Mouse (Mus musculus) left cerebral cortex, adult 9 months (tissue): ENCODE results near the gene Mrtfa.

ENCODE experiments used
- DNase-seq, 2 experiments: peaks; one replicate each; pipeline ENCODE4 v3.0.0; 2022; ENCODE audit warnings: low spot score in 2 of 2

Gene Mrtfa

DNA sequence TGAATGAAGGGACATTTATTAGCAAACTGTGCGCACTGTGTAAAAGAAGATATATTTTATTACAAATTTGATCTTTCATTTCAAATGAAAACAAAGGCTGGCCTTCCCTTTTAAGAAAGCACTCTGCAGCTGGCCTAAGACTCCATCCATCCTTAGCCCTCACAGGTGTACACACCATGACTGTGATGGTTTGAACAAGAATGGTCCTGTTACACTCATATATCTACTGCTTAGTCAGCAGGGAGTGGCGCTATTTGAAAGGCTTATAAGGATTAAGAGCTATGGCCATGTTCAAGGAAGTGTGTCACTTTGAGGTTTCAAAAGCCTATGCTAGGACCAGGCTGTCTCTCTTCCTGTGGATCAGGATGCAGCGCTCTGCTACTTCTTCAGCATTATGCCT, 122.8 kb downstream of the Mrtfa start:
- no peak for DNase-seq

GRCm38 (mm10) chr15:81066976-81067375, 123.6 kb downstream of the Mrtfa start:
- DNase-seq, result peak in 1 of 2 experiments; percentile 50

DNA sequence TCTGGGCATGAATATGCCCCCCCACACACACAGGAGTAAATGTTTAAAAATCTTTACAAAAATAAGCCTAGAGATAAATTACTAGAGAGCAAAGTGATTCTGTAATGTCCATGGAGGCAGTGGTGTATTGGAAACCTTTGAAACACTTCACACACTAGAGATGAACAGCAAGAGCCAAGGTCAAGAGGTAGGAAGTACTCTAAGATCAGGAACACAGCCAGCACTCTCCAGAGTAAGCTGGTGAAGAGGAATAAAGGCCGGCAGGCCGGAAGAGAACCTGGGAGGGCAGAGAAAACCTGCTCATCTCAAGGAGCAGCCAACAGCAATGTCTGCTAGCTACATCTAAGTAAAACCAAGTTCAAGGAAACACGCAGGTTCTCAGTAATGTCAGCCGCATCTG, 125.9 kb downstream of the Mrtfa start:
- no peak for DNase-seq

GRCm38 (mm10) chr15:81064143-81064542, 126.4 kb downstream of the Mrtfa start:
- DNase-seq, result peak in 1 of 2 experiments; percentile 44

DNA sequence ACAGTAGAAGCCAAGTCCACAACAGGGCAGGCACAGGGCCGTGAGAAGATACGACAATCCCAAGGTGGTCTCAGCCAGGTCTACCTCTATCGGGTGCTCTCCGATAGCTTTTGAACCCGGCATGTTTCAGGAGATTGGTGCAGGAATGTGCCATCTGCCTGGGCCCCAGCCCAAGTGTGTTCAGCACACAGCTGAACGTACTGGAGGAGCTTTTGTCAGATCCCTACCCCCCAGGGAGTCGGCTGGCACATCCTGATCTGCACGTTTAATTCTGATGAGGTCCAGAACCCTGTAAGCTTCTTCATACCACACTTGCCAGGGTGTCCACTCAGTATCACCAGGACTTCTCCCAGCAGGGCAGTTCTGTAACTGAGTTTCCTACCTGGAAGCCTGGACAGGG, 127.9 kb downstream of the Mrtfa start:
- DNase-seq, result no peak

DNA sequence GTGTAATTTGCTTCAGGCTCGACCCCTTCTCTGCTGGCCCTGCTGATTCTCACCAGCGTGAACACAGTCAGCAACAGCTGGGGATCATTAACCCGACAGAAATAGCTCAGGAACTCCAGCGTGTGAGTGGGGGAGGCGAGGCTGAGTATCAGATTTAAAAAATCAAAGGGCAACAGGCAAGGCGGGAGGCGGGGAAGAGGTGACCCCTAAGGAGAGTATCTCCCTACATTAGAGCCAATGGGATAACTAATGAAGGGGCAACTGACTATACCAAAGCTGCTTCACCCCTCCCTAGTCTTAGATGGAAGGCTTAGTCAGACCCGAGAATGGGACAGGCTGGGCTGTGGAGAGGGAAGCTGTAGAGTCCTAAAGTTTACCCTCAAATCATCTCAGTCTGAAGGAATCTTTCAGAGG, 128.4 kb downstream of the Mrtfa start:
- DNase-seq, result no peak

GRCm38 (mm10) chr15:81060975-81061374, 129.6 kb downstream of the Mrtfa start:
- DNase-seq, result no peak

GRCm38 (mm10) chr15:81057736-81058135, 132.8 kb downstream of the Mrtfa start:
- no peak for DNase-seq

DNA sequence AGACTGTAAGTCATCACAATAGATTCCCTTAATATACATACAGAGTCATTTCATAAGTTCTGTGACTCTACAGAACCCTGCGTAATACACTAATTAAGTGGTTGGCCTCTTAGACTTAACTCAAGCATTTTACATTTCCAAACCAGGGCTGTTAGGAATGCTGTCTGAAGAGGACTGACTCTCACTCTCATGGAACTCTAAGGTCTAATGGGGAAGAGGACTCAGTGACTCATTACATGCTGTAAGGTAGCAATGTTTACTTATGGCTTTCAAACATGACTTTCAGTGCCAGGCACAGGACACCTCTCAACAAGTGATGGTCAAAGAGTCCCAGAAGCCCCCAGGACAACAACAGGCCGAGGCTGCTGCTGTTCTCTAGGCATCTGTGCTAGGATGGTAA, 135.1 kb downstream of the Mrtfa start:
- DNase-seq, result no peak

DNA sequence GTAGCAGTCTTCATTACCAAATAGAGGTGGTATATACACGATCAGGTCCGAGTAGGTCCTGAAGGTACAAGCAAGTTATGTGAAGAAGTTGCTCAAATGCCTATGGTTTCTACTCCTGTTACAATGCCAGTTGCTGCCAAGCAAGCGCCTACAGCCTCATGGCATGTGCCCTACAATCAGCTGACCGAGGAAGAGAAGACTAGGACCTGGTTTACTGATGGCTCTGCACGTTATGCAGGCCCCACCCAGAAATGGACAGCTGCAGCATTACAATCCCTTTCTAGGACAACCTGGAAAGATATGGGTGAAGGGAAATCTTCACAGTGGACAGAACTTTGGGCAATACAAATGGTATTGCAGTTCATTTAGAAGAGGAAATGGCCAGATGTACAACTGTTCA, 138.1 kb downstream of the Mrtfa start:
- DNase-seq, result no peak

DNA sequence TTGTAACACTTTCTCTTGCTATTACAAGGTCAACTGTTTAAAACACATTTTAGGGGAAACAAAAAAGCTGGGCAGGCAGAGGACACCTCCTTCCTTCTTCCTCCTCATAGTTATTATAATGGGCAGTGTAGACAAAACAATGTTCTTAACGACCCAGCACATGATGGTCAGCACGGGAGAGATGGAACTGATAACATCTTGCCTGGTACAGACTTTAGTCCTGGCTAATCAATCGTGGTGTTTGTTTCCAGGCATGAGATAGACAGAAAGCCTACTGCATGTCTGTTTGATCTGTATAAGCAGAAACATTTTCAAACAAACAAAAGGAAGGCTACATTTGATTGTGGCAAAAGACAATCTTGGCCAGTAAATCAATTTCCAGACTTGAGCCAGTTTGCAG, 140.1 kb downstream of the Mrtfa start:
- no peak for DNase-seq

DNA sequence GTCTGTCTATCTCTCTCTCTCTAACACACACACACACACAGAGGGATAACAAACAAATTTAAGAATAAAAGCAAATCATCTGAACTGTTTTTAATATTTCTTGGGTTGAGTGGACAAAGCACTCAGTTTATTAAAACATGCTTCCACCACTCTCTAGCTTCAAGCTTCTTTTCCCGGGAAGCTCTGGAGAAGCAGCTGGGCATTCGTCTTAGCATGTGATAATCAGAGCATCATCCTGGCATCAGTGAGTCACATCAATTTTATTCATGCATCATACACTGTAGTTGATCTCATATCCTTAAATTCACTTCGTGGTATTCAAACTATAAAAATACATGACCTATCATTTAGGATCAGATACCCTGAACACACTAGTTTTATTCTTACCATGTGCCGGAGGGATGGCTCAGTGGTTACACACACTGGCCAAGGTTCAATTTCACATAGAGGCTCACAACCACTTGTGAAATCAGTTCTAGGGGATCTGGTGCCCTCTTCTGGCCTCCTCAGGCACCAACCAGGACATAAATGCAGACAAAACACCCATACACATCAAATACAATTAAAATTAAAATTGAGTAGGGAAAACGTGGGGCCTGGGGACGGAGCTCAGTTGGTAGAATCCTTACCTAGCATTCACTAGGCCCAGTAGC, 141.0 kb downstream of the Mrtfa start:
- DNase-seq, result no peak

DNA sequence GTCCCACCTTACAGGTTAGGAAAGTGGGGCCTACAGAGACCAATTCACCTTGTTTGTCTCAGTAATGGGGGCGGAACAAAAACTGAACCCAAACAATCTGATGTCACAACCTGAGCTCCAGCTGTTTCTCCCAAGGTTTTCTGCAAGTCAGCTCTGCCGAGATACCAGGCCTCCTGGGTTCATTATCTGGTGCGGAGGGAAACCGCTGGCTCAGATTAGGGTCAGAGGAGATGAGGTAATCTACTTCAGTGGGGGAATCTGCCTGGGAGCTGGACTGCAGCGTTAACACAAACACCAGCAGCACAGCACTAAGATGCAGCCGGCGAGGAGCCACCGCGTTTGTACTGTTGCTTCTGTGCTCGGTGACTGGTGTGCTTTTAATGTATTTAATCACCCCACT, 143.1 kb downstream of the Mrtfa start:
- DNase-seq, result no peak

DNA sequence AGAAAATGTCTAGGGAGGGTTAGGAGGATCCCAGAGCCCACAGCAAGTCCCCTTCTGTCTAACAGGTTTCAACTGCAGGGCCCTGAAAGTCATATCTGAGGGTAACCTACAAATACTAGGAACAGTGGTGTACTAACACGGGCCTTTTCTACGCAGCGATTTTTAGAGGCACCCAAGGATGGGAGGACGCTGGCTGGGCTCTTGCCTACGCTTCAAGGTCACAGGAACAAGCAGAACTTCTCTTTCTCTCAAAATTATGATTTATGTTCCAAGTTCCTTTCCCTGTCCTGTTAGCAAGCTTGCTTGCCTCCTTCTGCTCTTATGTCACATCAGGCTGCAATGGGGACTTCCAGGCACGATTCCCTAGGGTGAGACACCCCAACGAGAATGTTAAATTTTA, 144.5 kb downstream of the Mrtfa start:
- DNase-seq, result no peak

GRCm38 (mm10) chr15:81045336-81045735, 145.2 kb downstream of the Mrtfa start:
- DNase-seq, result no peak

GRCm38 (mm10) chr15:81044446-81044845, 146.1 kb downstream of the Mrtfa start:
- no peak for DNase-seq

DNA sequence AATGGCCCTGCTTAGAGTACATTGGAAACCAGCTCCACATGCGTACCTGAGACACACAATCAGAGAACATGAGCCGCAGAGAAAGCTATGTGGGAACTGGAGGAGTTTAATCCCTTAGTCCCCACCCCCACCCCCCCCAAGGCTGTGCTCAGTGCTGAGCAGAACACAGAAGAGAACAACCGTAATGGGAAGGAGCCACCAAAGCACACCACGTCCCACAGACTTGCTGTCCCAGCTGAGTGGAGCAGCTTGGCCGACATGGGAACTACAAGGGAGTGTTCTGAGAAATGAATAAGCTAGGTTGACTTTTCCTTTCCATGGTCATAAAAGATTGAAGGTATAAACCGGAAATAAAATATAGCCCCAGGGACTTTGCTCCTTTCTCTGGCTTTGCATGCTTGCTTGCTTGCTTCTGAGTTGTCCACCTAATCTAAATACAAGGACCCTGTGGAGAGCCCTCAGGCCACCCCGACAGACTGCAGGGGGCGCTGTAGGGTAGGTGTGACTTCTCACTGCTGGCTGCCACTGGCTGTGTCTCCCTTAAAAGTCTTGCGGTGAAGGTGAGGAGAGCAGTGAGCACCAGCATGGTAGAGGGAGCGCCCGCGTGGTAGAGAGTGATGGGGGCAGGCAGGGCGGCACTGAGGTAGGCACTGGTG, 148.2 kb downstream of the Mrtfa start:
- DNase-seq, result no peak

- no peak for DNase-seq
Observed at GRCm38 (mm10) chr15:81041767-81042166, 148.8 kb downstream of the Mrtfa start.

DNA sequence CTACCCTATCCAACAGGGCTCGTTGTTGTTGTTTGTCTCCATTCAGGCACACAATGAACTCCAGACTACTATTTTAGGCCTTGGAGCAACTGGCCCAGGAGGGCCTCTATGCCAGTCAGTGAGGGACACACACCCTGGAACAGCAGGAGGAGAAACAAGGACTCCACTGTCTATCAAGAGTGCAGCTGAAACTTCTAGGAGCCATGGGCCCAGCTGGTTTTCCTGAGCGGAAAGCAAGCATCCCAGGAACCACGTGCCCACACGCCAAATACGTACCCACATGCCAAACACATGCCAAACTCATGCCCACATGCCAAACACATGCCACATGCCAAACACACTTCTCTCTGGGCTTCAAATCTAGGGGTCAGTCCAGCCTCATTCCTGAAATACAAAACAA, 152.1 kb downstream of the Mrtfa start:
- DNase-seq, result no peak

GRCm38 (mm10) chr15:81035417-81036162, 155.0 kb downstream of the Mrtfa start:
- no peak for DNase-seq

DNA sequence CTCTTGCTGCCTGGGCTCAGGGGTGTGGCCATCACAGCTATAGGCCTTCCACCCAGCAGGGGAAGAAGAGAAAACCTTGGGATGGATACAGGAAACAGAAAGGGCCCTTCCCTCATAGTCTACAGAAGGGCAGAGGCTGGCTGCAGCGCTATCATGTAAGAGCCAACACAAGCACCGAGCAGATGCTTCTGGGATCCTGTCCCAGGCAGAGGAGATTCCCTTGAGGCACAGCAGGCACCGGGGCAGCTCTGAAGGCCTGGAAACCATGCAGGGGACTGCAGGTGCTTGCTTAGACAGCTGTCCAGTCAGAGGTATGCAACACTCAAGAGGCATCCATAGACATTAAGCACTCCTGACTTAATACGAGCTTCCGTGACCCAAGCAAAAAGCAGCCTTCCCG, 156.4 kb downstream of the Mrtfa start:
- DNase-seq, result no peak

- DNase-seq, result no peak
Observed at GRCm38 (mm10) chr15:81032941-81033629, 157.5 kb downstream of the Mrtfa start.
